Mouse (Mus musculus) hematopoietic multipotent progenitor cell, adult 10-12 weeks (in vitro differentiated cells): ENCODE data around the gene Xpa. TPM values are rescaled to one million over a fixed set of nuclear protein-coding genes. Genes with fewer than 3 reads are reported as not detected.

Experiments used
- polyA plus RNA-seq: library from polyadenylated mRNA; stranded (reverse); fragments of >175 nt; gene quantifications from 2 replicates; pipeline ENCODE4 v1.2.3, GENCODE M21; 2012; ENCODE audit warnings: low replicate concordance

Xpa gene
- polyA plus RNA-seq, result 37.8 and 62.5 TPM in 2 replicates

DNA sequence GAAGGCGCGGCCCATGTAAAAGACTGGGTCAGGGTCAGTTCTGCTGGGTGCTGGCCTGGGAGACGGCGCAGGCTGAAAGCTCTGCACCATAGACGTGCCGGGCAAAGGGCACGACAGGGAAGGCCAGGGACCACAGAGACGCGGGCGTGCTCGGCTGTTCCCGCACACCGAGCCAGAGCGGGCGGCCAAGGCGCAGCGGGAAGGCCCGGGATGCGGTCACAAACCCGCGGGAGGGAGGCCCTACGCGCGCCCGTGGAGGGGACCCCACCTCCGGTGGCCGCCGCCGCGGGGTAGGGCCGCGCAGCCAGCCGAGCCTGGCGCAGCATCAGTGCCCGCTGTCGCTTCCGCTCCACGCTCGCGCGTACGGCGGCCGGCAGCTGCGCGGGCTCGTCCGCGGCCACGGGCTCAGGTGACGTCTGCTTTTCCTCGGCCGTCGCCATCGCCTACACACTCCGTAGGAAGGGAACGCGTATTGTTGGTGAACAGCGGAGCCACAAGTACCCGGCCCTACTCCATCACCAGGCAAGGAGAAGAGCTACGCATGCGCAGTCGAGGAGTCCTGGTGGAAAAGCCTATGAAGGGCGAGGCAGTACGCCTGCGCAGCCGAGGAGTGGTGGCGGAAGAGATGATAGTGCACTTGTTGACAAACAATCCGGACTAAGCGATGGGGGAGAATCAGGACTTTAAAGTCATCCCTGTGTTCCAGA is at the start of gene Xpa:
Gene Xpa, minus strand, starts transcription at position 531 of the 707 bp plus-strand sequence.

DNA sequence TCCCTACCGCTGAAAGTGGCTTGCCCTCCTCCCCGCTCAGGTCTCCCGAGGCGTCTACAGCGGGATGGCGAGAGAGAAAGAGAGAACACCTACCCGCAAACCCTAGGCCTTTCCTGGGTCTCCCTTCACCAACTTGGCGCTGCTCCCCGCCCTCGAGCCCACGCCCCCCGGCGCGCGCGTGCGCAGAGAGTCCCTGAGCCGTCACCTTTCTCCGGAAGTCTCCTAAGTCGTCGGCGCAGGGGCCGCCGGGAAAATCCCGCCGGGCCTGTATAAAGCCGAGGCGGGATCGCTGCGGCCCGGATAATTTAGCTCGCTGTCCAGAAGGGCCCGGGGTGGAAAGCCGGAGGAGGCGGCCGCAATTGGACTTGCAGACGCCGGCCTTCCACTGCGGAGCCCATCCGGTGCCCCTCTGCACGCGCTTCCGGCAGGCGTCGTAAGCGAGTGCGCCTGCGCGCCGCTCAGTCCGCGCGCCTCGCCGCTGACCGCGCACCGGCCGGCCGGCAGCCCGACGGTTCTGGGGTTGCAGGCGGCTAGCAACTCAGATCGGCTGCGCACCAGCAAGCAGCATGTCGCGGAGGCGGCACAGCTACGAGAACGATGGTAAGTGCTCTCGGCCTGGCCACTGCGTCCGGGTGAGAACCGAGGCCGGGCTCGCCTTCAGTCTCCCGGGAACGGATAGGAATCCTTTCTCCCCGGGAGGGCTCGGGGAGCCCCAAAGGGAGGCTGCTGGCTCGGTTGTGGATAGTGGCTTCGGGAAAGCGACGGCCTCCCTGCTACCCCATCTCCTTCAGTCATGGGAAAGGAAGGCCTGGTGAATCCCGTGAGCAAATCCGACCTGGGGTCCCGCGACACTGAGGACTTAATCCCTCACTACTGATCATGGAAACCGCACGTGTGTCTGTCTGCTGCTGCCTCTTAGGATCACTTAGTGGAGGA is 57.6 kb downstream of the Xpa start, which contains the start of the genes Ncbp1 and Tstd2:
Gene Ncbp1, plus strand, starts transcription at position 327 of the 936 bp plus-strand sequence.
Gene Tstd2, minus strand, starts transcription at position 408 of the 936 bp plus-strand sequence.

Other genes with a start within 250 kb of the Xpa start
- 2.9 and 3.2 TPM in 2 replicates for gene Tdrd7, start 231.0 kb downstream of the Xpa start, polyA plus RNA-seq
- 0.38 and 8.0 TPM in 2 replicates for gene Tmod1, start 157.4 kb downstream of the Xpa start, polyA plus RNA-seq
- 5.9 and 10.1 TPM in 2 replicates for gene Ncbp1, start 57.7 kb downstream of the Xpa start, polyA plus RNA-seq
- 17.9 and 20.1 TPM in 2 replicates for gene Tstd2, start 57.6 kb downstream of the Xpa start, polyA plus RNA-seq
- gene Foxe1, start 147.3 kb upstream of the Xpa start, polyA plus RNA-seq, result 0.05 TPM in 1 of 2 replicates, not detected in the other
- gene Trmo, start 193.1 kb upstream of the Xpa start, polyA plus RNA-seq, result 1.8 and 5.7 TPM in 2 replicates
- 0.38 and 14.6 TPM in 2 replicates for gene Hemgn, start 217.2 kb upstream of the Xpa start, polyA plus RNA-seq